Mouse (Mus musculus) stomach, embryonic 16.5 days (tissue): ENCODE measurements around the gene Fam71a. TPM values are rescaled to one million over a fixed set of nuclear protein-coding genes. Genes with fewer than 3 reads are reported as not detected.

Experiments
- ATAC-seq: fragments of 200-750 bp; cut with Nextera tagmentation; 2 replicates; pipeline ENCODE4 v1.8.0; 2017; ENCODE audit warnings: moderate number of reproducible peaks, moderate TSS enrichment; ENCODE audit not compliant: insufficient read depth, low FRiP score
- H3K27ac ChIP-seq: fragments of 300-500 bp; sonication (generic); 2 replicates; pipeline ENCODE4 v1.5.1; 2014; ENCODE audit warnings: low read length
- H3K27me3 ChIP-seq: fragments of 300-500 bp; sonication (generic); 2 replicates; pipeline ENCODE4 v1.6.1; 2014; ENCODE audit warnings: low read length, control low read depth, mixed read lengths; ENCODE audit not compliant: control insufficient read depth, insufficient read depth
- H3K36me3 ChIP-seq: fragments of 300-500 bp; sonication (generic); 2 replicates; pipeline ENCODE4 v1.6.1; 2014; ENCODE audit warnings: low read length; ENCODE audit not compliant: control insufficient read depth, insufficient read depth
- H3K4me1 ChIP-seq: fragments of 300-500 bp; sonication (generic); 2 replicates; pipeline ENCODE4 v1.6.1; 2014; ENCODE audit warnings: low read length, control low read depth, mixed read lengths; ENCODE audit not compliant: control insufficient read depth, insufficient read depth
- H3K4me2 ChIP-seq: fragments of 300-500 bp; sonication (generic); 2 replicates; pipeline ENCODE4 v1.6.1; 2014; ENCODE audit warnings: low read depth, low read length, mixed read lengths
- H3K4me3 ChIP-seq: fragments of 300-500 bp; sonication (generic); replicated peaks from 2 replicates; pipeline ENCODE4 v1.5.1; 2014; ENCODE audit warnings: mild to moderate bottlenecking, low read length
- H3K9ac ChIP-seq: fragments of 300-500 bp; sonication (generic); 2 replicates; pipeline ENCODE4 v1.6.1; 2014; ENCODE audit warnings: low read length
- H3K9me3 ChIP-seq: fragments of 300-500 bp; sonication (generic); replicated peaks from 2 replicates; pipeline ENCODE4 v1.6.1; 2016; ENCODE audit warnings: low read length, control low read depth; ENCODE audit not compliant: control insufficient read depth
- WGBS: fragments of 180-500 bp; shearing (Covaris S2); extraction: QIAGEN DNeasy Blood & Tissue Kit; methylation state at CpG from one replicate; pipeline ENCODE4 v1.1.7; 2014; 5-methylcytosine and 5-hydroxymethylcytosine counted together
- polyA plus RNA-seq: library from polyadenylated mRNA; unstranded; fragments of >200 nt; fragmentation: Nextera tagmentation; extraction: Ambion mirVana; gene quantifications from 2 replicates; pipeline ENCODE4 v1.2.1, GENCODE M21; 2015

The Fam71a gene
- polyA plus RNA-seq, 1 experiment from 2014 or later: not detected

DNA sequence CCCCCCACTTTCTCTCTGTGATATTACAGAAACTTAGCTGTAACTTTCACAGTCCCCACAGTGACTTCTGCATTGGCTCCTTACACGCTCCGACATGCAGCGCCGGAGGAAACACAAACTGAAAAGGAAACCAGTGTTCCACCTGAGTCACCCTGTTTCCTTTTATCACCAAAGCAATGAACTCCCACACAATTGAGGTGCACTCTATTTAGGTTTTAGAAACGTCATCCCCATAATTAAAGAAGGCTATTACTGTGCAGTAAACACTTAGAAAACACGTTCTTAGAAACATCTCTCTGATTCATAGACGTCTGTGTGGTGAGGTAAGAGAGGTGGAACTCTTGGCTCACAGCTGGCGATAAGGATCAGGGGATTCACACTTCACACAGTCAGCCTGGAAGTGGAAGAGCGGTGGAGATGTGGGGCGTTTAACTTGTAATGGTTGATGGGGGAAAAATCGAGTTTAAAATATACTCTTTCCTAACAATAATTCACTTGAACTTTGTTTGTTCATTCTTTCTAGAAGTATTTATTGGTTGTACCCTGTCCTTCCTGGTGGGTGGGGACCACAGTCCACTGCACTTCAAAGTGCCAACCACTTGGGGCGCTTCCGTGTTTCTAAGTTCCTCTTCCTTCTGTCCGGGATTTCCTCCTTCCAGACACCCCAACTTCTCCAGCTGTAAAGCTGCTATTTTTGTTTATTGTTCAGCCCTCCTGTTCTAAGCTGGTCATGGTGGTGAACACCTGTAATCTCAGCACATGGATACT, 29.2 kb upstream of the Fam71a start:
- peaks cover 5% of the 10 kb centered on the region; the same call in 1 of the 2 replicates for H3K4me1 ChIP-seq
- peak overlapping the region; percentile 62 for H3K27ac ChIP-seq
- no peaks in the 10 kb centered on the region for H3K9me3 ChIP-seq
- H3K4me3 ChIP-seq: no peak overlapping the region
- WGBS: 31% methylated on average over 14 of the region's 14 CpGs
- no peak overlapping the region for H3K9ac ChIP-seq
- H3K4me2 ChIP-seq: peak overlapping the region; percentile 30
- ATAC-seq: peak; percentile 27; the same call in 1 of the 2 replicates
- H3K27me3 ChIP-seq: peaks cover 4% of the 10 kb centered on the region; the same call in 1 of the 2 replicates
- H3K36me3 ChIP-seq: no peaks in the 10 kb centered on the region

DNA sequence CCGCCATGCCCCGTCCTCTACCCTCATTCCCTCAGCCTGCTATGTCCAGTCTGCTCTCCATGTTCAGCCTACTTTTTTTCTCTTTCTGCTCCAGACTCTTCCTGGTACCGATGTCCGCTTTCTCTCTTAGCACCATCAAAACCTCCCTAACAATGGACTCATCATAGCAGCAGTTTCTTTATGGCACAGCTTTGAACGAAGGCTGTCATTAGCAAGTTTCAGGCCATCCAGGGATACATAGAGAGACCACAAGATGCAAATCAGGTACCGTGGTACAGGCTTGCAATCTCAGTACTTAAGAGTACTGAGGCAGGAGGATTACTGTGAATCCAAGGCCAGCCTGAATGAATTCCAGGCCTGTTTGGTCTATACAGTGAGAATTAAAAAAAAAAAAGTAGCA, 28.1 kb upstream of the Fam71a start:
- Histone ChIP-seq H3K4me3 (no peak overlapping the region), H3K9ac (no peak overlapping the region), H3K27me3 (peaks cover 9% of the 10 kb centered on the region; the same call in 1 of the 2 replicates), H3K9me3 (no peaks in the 10 kb centered on the region), H3K4me2 (no peak overlapping the region), H3K27ac (no peak overlapping the region), H3K36me3 (no peaks in the 10 kb centered on the region), H3K4me1 (peaks cover 5% of the 10 kb centered on the region; the same call in 1 of the 2 replicates)
- WGBS: 83% methylated on average over 6 of the region's 6 CpGs
- ATAC-seq: no peak

DNA sequence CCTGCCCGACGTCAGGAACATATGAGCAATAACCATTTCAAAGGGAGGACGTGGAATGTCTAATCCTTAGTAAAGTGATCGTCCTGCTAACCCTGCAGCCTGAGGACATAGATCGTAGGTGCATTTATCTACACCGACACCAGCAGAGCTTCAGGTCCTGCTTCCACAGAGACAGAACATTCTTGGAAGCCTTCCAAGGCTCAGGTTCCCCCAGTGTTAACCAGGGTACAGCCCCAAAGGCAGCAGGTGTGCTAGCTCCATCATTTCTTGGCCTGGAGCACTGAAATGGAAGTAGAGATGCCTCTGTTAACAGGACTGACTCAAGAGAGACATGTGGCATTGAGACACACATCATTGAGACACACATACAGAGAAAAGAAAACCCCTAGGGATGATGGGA, 27.6 kb upstream of the Fam71a start:
- Histone ChIP-seq H3K9ac (no peak overlapping the region), H3K27me3 (peaks cover 11% of the 10 kb centered on the region; the same call in 1 of the 2 replicates), H3K4me2 (no peak overlapping the region), H3K27ac (no peak overlapping the region), H3K4me3 (no peak overlapping the region), H3K9me3 (no peaks in the 10 kb centered on the region), H3K4me1 (peaks cover 5% of the 10 kb centered on the region; the same call in 1 of the 2 replicates), H3K36me3 (no peaks in the 10 kb centered on the region)
- no peak for ATAC-seq
- 41% methylated on average over 6 of the region's 6 CpGs for WGBS

DNA sequence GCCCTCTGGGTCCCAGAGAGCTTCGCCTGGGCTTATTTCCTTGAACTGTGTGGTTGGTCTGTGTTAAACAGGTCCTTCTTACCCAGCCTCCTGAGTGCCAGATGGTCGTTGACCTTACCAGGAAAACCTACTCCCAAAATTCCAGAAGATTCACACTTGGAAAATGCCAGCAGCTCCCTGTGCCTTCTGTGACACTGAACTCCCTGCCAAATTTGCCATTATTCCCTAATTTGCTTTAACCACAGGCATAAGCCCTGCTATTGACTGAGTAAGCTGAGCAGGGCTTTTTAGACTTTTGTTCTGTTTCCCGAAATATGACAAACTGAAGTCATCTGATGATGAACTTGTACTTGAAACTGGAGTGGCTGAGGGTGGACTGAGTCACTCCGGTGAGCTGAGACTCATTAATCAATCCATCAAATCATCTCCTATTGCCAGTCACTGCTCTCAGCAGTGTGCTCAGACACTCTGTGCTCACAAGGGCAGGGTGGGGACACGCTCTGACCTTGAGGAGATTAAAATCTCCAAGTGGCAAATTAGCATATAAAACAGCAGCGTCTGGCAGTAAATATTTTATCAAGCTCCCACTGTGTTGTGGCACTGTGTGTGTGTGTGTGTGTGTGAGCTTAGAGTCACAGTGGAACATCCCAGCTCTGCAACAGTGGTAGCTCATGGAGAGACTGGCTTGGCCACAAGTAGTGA, 25.2 kb upstream of the Fam71a start:
- H3K27me3 ChIP-seq: peaks cover 21% of the 10 kb centered on the region; the same call in 1 of the 2 replicates
- ATAC-seq: no peak
- no peak overlapping the region for H3K27ac ChIP-seq

DNA sequence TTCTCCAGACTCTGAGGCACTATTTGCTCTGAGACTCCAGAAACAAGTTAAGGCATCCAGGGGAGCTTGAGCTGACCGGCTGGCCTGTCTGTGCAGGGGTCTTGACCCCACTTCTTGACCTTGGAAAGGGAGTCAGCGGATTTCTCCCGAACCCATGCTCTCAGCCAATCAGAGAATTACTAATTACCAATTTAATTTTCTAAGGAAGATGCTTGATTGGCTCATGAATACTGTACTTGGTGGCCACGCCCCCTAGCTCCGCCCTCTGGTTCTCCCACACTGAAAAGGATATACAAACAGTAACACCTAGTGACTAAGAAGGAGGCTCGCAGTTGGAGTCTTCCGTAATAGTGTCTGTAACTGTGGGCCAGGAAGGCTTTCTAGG, 21.8 kb upstream of the Fam71a start:
- H3K27ac ChIP-seq: no peak overlapping the region; the same call in 1 of the 2 replicates
- H3K36me3 ChIP-seq: no peaks in the 10 kb centered on the region
- ATAC-seq: no peak
- peak overlapping the region; percentile 76 for H3K4me2 ChIP-seq
- peaks cover 24% of the 10 kb centered on the region for H3K4me1 ChIP-seq
- peaks cover 27% of the 10 kb centered on the region; the same call in 1 of the 2 replicates for H3K27me3 ChIP-seq
- no peak overlapping the region for H3K9ac ChIP-seq
- peak overlapping the region; percentile 3; the same call in 1 of the 2 replicates for H3K4me3 ChIP-seq
- H3K9me3 ChIP-seq: no peaks in the 10 kb centered on the region
- 4% methylated on average over 7 of the region's 7 CpGs for WGBS

More for the DNA sequence above, 25.2 kb upstream of the Fam71a start:
- Histone ChIP-seq H3K4me2 (no peak overlapping the region), H3K9me3 (no peaks in the 10 kb centered on the region), H3K4me3 (no peak overlapping the region), H3K4me1 (peaks cover 15% of the 10 kb centered on the region; the same call in 1 of the 2 replicates), H3K9ac (no peak overlapping the region), H3K36me3 (no peaks in the 10 kb centered on the region)
- 35% methylated on average over 6 of the region's 6 CpGs for WGBS

DNA sequence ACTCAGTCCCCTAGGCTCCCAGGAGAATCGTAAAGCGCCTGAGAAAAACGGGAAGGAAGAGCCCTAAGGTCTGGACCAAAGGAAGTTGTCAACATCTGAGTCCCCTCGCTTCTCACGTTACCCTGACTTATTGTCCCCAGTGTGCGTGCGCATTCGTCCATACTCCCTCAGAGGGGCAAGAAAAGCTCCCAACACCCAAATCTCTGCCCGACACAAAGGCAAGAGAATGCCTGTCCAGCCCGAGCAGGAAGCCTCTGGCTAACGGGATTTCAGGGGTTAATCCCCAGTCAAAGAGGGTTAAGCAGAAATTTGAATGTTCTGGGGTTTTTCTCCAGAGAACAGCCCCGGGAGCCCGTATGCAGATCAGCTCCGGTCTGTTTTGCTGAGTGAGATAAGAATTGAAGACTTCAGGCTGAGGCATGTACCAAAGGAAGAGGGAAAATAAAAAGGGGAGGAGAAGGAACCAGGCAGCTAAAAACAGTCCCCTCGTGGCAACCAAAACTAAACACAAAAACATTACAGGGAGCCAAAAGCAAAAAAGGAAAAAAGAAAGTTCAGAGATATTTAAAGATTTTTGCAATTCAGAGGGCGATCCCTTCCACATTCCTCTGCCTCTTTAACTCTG, 21.3 kb upstream of the Fam71a start:
- H3K9me3 ChIP-seq: no peaks in the 10 kb centered on the region
- peak overlapping the region; percentile 47 for H3K4me3 ChIP-seq
- peaks cover 24% of the 10 kb centered on the region for H3K4me1 ChIP-seq
- peak overlapping the region; percentile 76 for H3K4me2 ChIP-seq
- 1% methylated on average over 16 of the region's 16 CpGs for WGBS
- peaks cover 28% of the 10 kb centered on the region; the same call in 1 of the 2 replicates for H3K27me3 ChIP-seq
- peak overlapping the region; percentile 41 for H3K9ac ChIP-seq
- no peak for ATAC-seq
- no peaks in the 10 kb centered on the region for H3K36me3 ChIP-seq
- H3K27ac ChIP-seq: peak overlapping the region; percentile 9; the same call in 1 of the 2 replicates

DNA sequence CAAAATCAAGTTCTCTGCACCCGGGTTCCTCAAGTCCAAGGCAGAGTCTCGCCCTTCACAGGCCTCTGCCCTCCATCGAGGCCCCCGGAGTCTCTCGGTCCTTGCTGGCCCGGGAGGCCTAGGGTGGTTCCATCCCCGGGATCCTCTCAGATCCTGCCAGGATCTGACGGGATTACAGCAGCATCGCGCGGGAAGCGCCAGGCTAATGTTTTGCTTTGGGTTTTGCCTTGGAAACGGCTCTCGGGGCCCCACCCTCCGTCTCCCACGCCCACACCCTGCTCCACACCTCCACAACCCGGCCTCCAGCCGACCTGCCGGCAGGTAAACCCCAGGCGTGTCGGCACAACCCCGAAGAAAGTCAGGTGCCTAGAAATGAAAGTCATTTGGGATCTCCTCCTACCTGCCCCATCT, 20.2 kb upstream of the Fam71a start:
- Histone ChIP-seq H3K4me1 (peaks cover 26% of the 10 kb centered on the region), H3K27me3 (peaks cover 24% of the 10 kb centered on the region; the same call in 1 of the 2 replicates), H3K36me3 (no peaks in the 10 kb centered on the region), H3K4me3 (peak overlapping the region; percentile 47), H3K9me3 (no peaks in the 10 kb centered on the region), H3K4me2 (peak overlapping the region; percentile 76), H3K27ac (no peak overlapping the region), H3K9ac (peak overlapping the region; percentile 41)
- WGBS: 1% methylated on average over 22 of the region's 22 CpGs
- 0 out of 2 replicates have a peak, but pooled peaks have one; percentile 15 for ATAC-seq

DNA sequence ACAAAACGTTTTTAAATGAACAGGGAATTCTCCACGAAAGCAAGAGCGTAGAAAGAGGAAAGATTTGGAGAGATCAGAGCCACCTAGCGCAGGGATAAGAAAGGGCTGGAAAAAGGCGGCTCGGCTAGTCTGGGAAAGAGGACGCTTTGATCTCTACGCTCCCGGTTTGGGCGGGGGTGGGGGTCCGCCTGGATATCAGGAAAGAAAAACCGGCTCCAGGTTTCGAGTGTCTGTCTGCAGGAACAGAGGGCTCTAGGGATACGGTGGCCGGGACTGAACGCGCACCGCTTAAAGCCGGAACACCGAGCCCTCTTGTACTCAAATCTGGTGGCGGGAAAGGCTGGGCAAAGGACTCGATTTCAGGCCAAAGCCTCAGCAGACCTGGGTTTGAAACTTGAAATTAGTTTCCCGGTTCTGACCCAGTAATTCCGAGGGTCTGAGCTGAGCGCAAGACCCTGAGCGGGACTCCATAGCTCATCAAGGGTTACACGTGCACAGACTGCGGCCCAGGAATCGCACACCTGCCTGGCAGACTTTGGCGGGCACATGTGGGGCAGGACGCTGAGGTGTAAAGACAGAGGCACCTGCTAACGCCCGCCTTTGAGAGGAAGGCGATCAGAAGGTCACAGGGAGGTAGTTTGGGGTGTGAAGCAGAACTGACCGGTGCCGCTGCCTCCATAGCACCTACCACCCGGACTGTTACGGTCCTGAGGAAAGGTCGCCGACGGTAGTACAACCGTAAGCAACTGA, 19.6 kb upstream of the Fam71a start:
- no peak for ATAC-seq
- Histone ChIP-seq H3K27me3 (peaks cover 24% of the 10 kb centered on the region; the same call in 1 of the 2 replicates), H3K9ac (peak overlapping the region; percentile 65), H3K9me3 (no peaks in the 10 kb centered on the region), H3K36me3 (no peaks in the 10 kb centered on the region), H3K4me1 (peaks cover 30% of the 10 kb centered on the region), H3K4me3 (peak overlapping the region; percentile 47), H3K27ac (peak overlapping the region; percentile 36; the same call in 1 of the 2 replicates), H3K4me2 (peak overlapping the region; percentile 76)
- WGBS: 2% methylated on average over 42 of the region's 42 CpGs
